Mouse (Mus musculus) adrenal gland, adult 10 weeks (tissue): Measurements from ENCODE around the gene Tubb2a. TPM values are rescaled to one million over a fixed set of nuclear protein-coding genes. Genes with fewer than 3 reads are reported as not detected.

Experiments used
- polyA plus RNA-seq: library from polyadenylated mRNA; stranded (reverse); fragments of 350-450 nt; fragmentation: Illumina TruSeq; extraction: RNeasy Lipid Tissue Mini Kit (QIAGEN cat#74804); gene quantifications from one replicate; pipeline ENCODE4 v1.2.3, GENCODE M21; 2014; ENCODE audit warnings: low read depth, low replicate concordance

Tubb2a gene
- 5.9 TPM for polyA plus RNA-seq

GRCm38 (mm10) chr13:34077492-34078271 is at the start of gene Tubb2a:
Gene Tubb2a, minus strand, starts transcription at chr13:34078007.

GRCm38 (mm10) chr13:34037172-34038055 is 40.4 kb downstream of the Tubb2a start, which contains the start of gene Bphl:
Gene Bphl, plus strand, starts transcription at chr13:34037597.

Other genes with a start within 250 kb of the Tubb2a start
- not detected for gene Serpinb6e, start 234.6 kb downstream of the Tubb2a start, polyA plus RNA-seq
- gene Serpinb6c, start 172.3 kb downstream of the Tubb2a start, polyA plus RNA-seq, result 2.2 TPM
- 144 TPM for gene Nqo2, start 113.3 kb downstream of the Tubb2a start, polyA plus RNA-seq
- gene Ripk1, start 75.6 kb downstream of the Tubb2a start, polyA plus RNA-seq, result 42.6 TPM
- 1,287 TPM for gene Serpinb6a, start 75.2 kb downstream of the Tubb2a start, polyA plus RNA-seq
- 65.2 TPM for gene Bphl, start 40.4 kb downstream of the Tubb2a start, polyA plus RNA-seq
- gene Tubb2b, start 52.5 kb upstream of the Tubb2a start, polyA plus RNA-seq, result 0.41 TPM
- gene Psmg4, start 85.0 kb upstream of the Tubb2a start, polyA plus RNA-seq, result 4.3 TPM